Mouse (Mus musculus) lung, embryonic 14.5 days (tissue): Measurements from ENCODE around the gene Gm37240. TPM values are rescaled to one million over a fixed set of nuclear protein-coding genes. Genes with fewer than 3 reads are reported as not detected.

Experiments
- ATAC-seq: fragments of 200-750 bp; cut with Nextera tagmentation; 2 replicates; pipeline ENCODE4 v1.8.0; 2017; ENCODE audit warnings: mild to moderate bottlenecking, moderate TSS enrichment, moderate library complexity; ENCODE audit not compliant: insufficient read depth
- DNase-seq: peaks from one replicate; pipeline ENCODE4 v3.0.0-alpha.2; 2015
- H3K27ac ChIP-seq: fragments of 300-500 bp; sonication (generic); 2 replicates; pipeline ENCODE4 v1.5.1; 2014; ENCODE audit warnings: low read depth, mild to moderate bottlenecking, moderate library complexity
- H3K27me3 ChIP-seq: fragments of 300-500 bp; sonication (generic); 2 replicates; pipeline ENCODE4 v1.6.1; 2014; ENCODE audit warnings: low read length, control low read depth; ENCODE audit not compliant: insufficient read depth
- H3K36me3 ChIP-seq: fragments of 300-500 bp; sonication (generic); 2 replicates; pipeline ENCODE4 v1.6.1; 2014; ENCODE audit warnings: control low read depth; ENCODE audit not compliant: insufficient read depth
- H3K4me1 ChIP-seq: fragments of 300-500 bp; sonication (generic); 2 replicates; pipeline ENCODE4 v1.6.1; 2014; ENCODE audit warnings: antibody characterized with exemption, control low read depth; ENCODE audit not compliant: insufficient read depth
- H3K4me2 ChIP-seq: fragments of 300-500 bp; sonication (generic); 2 replicates; pipeline ENCODE4 v1.6.1; 2014; ENCODE audit warnings: mild to moderate bottlenecking
- H3K4me3 ChIP-seq: fragments of 300-500 bp; sonication (generic); 2 replicates; pipeline ENCODE4 v1.5.1; 2014; ENCODE audit warnings: low read depth, low read length
- H3K9ac ChIP-seq: fragments of 300-500 bp; sonication (generic); 2 replicates; pipeline ENCODE4 v1.6.1; 2014
- H3K9me3 ChIP-seq: fragments of 300-500 bp; sonication (generic); 2 replicates; pipeline ENCODE4 v1.6.1; 2016; ENCODE audit warnings: low read depth, low read length, control low read depth
- CTCF ChIP-seq: IDR thresholded peaks from 2 replicates; pipeline ENCODE4 v1.5.1; 2016; ENCODE audit warnings: antibody characterized with exemption, low read depth
- WGBS: fragments of 180-500 bp; shearing (Covaris S2); extraction: QIAGEN DNeasy Blood & Tissue Kit; methylation state at CpG from one replicate; pipeline ENCODE4 v1.1.7; 2014; 5-methylcytosine and 5-hydroxymethylcytosine counted together
- polyA plus RNA-seq: library from polyadenylated mRNA; unstranded; fragments of >200 nt; fragmentation: Nextera tagmentation; extraction: Ambion mirVana; gene quantifications from 2 replicates; pipeline ENCODE4 v1.2.1, GENCODE M21; 2014

Gene Gm37240
- polyA plus RNA-seq, 1 experiment from 2014 or later = 4.5 TPM

DNA sequence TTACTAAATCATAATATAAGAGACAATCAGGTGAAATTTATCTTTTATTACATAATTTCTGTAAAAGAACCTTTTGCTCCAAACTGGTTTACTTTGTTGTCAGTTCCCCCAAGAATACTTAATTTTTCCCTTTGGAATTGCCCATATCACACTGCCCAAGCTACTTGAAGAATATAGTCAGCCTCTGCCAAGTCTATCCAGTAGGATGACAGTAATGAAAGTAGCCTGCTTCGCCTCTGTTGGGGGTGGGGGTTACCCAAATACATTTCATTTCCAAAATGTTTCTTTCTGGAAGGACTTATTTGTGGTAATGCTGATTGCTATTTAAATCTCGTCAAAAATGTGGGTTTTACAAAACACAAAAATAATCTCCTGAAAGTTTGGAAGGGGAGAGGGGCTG lies 935.6 kb downstream of the Gm37240 start:
- 17% methylated on average over 2 of the region's 2 CpGs for WGBS
- Histone ChIP-seq H3K9ac (no peak overlapping the region), H3K36me3 (no peaks in the 10 kb centered on the region), H3K4me3 (peak overlapping the region; percentile 41), H3K9me3 (no peaks in the 10 kb centered on the region), H3K4me1 (no peaks in the 10 kb centered on the region), H3K27ac (no peak overlapping the region; the same call in 1 of the 2 replicates), H3K4me2 (peak overlapping the region; percentile 72), H3K27me3 (no peaks in the 10 kb centered on the region)
- ATAC-seq (peak; percentile 85), DNase-seq (no peak)
- no peak for TF ChIP-seq CTCF

DNA sequence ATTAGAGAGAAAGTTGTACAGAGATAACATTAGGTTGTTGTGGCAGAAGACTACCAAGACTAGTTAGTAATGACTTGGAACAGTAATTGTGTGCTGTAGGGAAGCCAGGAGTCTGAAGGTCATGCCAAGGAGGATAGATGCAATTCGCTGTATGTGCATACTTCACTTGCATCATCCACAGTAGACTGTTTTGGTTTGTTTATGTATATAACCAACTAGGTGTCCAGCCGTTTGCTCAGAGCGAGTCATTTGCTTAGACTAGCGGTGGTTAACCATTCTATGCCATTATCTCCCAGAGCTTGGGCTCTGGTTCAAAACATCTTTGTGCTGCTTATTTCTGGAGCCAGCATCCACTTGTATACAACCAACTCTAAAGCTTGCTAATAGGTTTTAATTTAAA lies 937.9 kb downstream of the Gm37240 start:
- Histone ChIP-seq H3K4me2 (no peak overlapping the region), H3K4me1 (no peaks in the 10 kb centered on the region), H3K9me3 (no peaks in the 10 kb centered on the region), H3K36me3 (no peaks in the 10 kb centered on the region), H3K27me3 (no peaks in the 10 kb centered on the region), H3K9ac (no peak overlapping the region), H3K4me3 (no peak overlapping the region), H3K27ac (no peak overlapping the region)
- TF ChIP-seq CTCF = no peak
- DNase-seq = no peak
- no peak for ATAC-seq
- 67% methylated on average over 4 of the region's 4 CpGs for WGBS

- H3K4me2 ChIP-seq = no peak overlapping the region
- ATAC-seq (no peak), DNase-seq (no peak)
- no peak for TF ChIP-seq CTCF
- no peak overlapping the region for H3K9ac ChIP-seq
- H3K9me3 ChIP-seq = no peaks in the 10 kb centered on the region
- H3K27me3 ChIP-seq = no peaks in the 10 kb centered on the region
- 80% methylated on average over 1 of the region's 1 CpGs for WGBS
- H3K36me3 ChIP-seq = no peaks in the 10 kb centered on the region
- no peaks in the 10 kb centered on the region for H3K4me1 ChIP-seq
- no peak overlapping the region for H3K27ac ChIP-seq
- no peak overlapping the region for H3K4me3 ChIP-seq
Measured at GRCm38 (mm10) chr3:84946381-84946780, 940.9 kb downstream of the Gm37240 start.

GRCm38 (mm10) chr3:84944933-84945332 lies 942.4 kb downstream of the Gm37240 start:
- WGBS = 94% methylated on average over 3 of the region's 3 CpGs
- H3K4me3 ChIP-seq = no peak overlapping the region
- H3K4me1 ChIP-seq = no peaks in the 10 kb centered on the region
- H3K9me3 ChIP-seq = no peaks in the 10 kb centered on the region
- ATAC-seq (no peak), DNase-seq (no peak)
- H3K27ac ChIP-seq = no peak overlapping the region
- H3K36me3 ChIP-seq = no peaks in the 10 kb centered on the region
- TF ChIP-seq CTCF = no peak
- no peaks in the 10 kb centered on the region for H3K27me3 ChIP-seq
- H3K9ac ChIP-seq = no peak overlapping the region
- no peak overlapping the region for H3K4me2 ChIP-seq

GRCm38 (mm10) chr3:84937360-84938355 lies 949.7 kb downstream of the Gm37240 start:
- Histone ChIP-seq H3K4me2 (no peak overlapping the region), H3K27ac (no peak overlapping the region), H3K9ac (no peak overlapping the region), H3K4me3 (no peak overlapping the region), H3K36me3 (no peaks in the 10 kb centered on the region), H3K4me1 (no peaks in the 10 kb centered on the region), H3K27me3 (no peaks in the 10 kb centered on the region), H3K9me3 (no peaks in the 10 kb centered on the region)
- DNase-seq (peak; percentile 15), ATAC-seq (no peak)
- TF ChIP-seq CTCF = no peak
- WGBS = 65% methylated on average over 12 of the region's 12 CpGs

GRCm38 (mm10) chr3:84936956-84937355 lies 950.4 kb downstream of the Gm37240 start:
- TF ChIP-seq CTCF = no peak
- no peak for DNase-seq

GRCm38 (mm10) chr3:84936252-84936651 lies 951.1 kb downstream of the Gm37240 start:
- Histone ChIP-seq H3K4me1 (no peaks in the 10 kb centered on the region), H3K9me3 (no peaks in the 10 kb centered on the region), H3K9ac (no peak overlapping the region), H3K27ac (no peak overlapping the region), H3K4me3 (no peak overlapping the region), H3K36me3 (no peaks in the 10 kb centered on the region), H3K27me3 (no peaks in the 10 kb centered on the region), H3K4me2 (no peak overlapping the region)
- no peak for ATAC-seq
- 40% methylated on average over 2 of the region's 2 CpGs for WGBS
- TF ChIP-seq CTCF = peak; percentile 45
- peak; percentile 65 for DNase-seq

More at GRCm38 (mm10) chr3:84936956-84937355, 950.4 kb downstream of the Gm37240 start:
- no peak overlapping the region for H3K9ac ChIP-seq
- ATAC-seq = no peak
- H3K27me3 ChIP-seq = no peaks in the 10 kb centered on the region
- no peaks in the 10 kb centered on the region for H3K4me1 ChIP-seq
- H3K4me2 ChIP-seq = no peak overlapping the region
- H3K4me3 ChIP-seq = no peak overlapping the region
- H3K9me3 ChIP-seq = no peaks in the 10 kb centered on the region
- no peak overlapping the region for H3K27ac ChIP-seq
- H3K36me3 ChIP-seq = no peaks in the 10 kb centered on the region
- WGBS = 80% methylated on average over 5 of the region's 5 CpGs
